Mouse (Mus musculus): ENCODE measurements at regions not wholly inside any gene's neighbourhood (a gene's known extent, or its start where the extent isn't known, plus 50 kb on each side); places are given as distances from the start of the nearest gene placed in this dataset.

GRCm38 (mm10) chr7:68851981-68852575, 103.0 kb upstream of the Arrdc4 start:
- DNase-seq: no peak

GRCm38 (mm10) chr7:68844606-68845005, 95.6 kb upstream of the Arrdc4 start:
- no peak for DNase-seq

DNA sequence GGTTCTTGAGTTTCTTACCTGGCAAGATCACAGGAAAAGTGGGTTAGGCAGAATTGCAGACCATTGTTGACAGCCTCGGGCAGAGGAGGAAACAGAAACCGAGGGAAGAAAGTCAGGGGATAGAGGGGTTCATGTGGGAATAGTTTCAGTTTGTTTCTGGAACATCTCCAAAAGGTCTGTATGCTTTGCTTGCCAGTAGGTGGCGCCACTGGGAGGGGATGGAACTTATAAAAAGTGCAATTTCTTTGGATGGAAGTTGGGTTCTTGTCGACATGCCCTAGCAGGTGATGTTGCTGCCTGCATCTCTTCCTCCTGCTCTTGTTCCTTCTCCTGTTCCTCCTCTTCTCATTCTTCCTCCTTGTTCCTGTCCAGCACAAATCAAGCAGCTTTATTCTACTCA, 94.3 kb upstream of the Arrdc4 start:
- no peak for DNase-seq

DNA sequence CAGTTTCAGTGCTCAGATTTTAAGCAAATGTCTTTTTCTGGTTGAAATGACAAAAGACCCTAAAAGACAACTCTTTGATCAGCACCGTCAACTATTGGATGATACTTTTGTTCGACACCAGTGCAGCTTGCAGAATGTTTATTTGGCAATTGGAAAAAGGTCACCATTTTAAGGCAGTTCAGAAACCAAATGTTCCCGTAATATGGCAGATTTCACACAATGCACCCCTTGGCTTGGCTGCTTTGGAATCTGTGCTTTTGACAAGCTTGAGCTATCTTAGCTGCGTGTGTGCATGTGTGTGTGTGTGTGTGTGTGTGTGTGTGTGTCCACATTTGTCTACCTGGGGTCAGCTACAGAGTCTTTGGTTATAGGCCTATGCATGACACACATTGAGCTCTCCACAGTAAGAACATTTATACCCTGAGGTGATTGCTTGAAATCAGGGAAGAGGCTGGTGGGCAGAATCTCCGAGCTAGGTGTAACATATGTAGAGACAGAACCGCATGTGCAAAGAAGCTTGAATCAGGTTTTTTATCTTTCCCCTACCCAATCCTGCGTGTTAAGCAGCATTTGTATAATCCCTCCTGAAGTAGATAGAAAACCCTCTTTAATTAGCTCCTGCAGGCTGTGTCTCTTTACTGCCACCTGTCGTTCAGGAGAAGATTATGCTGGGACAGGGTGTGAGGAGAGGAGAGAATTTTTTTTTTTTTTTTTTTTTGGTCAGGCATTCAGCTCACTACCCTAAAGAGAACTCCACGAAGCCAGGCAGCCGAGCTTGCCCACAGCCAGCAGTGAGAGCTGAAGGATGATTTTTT, 85.1 kb upstream of the Arrdc4 start:
- DNase-seq: no peak

GRCm38 (mm10) chr7:68833517-68833916, 84.5 kb upstream of the Arrdc4 start:
- no peak for DNase-seq

DNA sequence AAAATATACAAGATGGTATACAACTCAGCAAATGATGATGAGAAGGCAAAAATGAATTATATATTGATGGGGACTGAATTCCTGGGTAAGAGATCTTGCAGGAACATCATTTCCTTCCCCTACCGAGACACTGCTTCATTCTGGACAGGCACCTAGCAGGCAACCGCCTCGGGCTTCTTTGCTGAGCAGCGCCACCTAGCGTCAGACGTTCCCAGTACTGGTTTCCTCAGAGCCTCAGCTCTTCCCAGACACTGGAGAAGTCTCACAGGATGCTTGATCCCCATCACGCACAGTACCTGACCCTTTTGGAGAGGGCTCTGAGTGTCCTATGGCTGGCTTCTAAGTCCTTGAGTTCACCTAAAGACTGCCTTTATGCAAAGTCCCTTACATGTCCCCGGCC, 80.8 kb upstream of the Arrdc4 start:
- peak; percentile 1 to 7 for DNase-seq

- no peak for DNase-seq
Measured at GRCm38 (mm10) chr7:68824399-68824798, 75.4 kb upstream of the Arrdc4 start.

- DNase-seq: no peak
Measured at GRCm38 (mm10) chr7:68823646-68824045, 74.6 kb upstream of the Arrdc4 start.

- DNase-seq: peak in 1 of 2 experiments; percentile 3
Measured at GRCm38 (mm10) chr7:68823189-68823588, 74.1 kb upstream of the Arrdc4 start.

GRCm38 (mm10) chr7:68814823-68815666, 66.0 kb upstream of the Arrdc4 start:
- no peak for DNase-seq

DNA sequence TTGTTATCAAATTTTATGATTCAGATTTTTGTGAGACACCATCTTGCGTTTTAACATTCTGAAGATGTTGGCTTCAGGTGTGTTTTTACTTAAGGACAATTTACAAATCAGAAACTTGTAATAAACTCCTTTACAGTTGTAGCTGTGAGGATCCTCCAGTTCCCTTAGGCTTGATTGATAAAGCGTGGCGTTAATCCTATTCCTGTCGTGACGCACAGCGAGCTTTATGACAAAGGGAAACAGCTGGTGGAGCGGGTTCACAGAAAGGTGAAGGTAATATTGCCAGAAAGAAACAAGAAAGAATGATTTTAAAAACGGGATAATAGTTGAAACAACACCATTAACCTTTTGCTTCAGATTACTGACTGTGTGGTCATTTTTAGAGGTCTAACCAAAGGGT, 60.7 kb upstream of the Arrdc4 start:
- DNase-seq: no peak
